Mouse (Mus musculus) embryonic facial prominence, embryonic 15.5 days (tissue): Measurements from ENCODE around the gene Dusp21. TPM values are rescaled to one million over a fixed set of nuclear protein-coding genes. Genes with fewer than 3 reads are reported as not detected.
A peak's percentile ranks its signal among the peaks of the same experiment; 100 is the strongest.

Experiments
- ATAC-seq: fragments of 200-750 bp; cut with Nextera tagmentation; 2 replicates; pipeline ENCODE4 v1.8.0; 2017; ENCODE audit warnings: low read depth, moderate TSS enrichment; ENCODE audit not compliant: insufficient number of reproducible peaks, low FRiP score, low TSS enrichment
- H3K27ac ChIP-seq: fragments of 300-500 bp; sonication (generic); replicated peaks from 2 replicates; pipeline ENCODE4 v1.5.1; 2015; ENCODE audit warnings: mild to moderate bottlenecking, inconsistent platforms
- H3K27me3 ChIP-seq: fragments of 300-500 bp; sonication (generic); 2 replicates; pipeline ENCODE4 v1.6.1; 2015; ENCODE audit warnings: inconsistent platforms
- H3K36me3 ChIP-seq: fragments of 300-500 bp; sonication (generic); 2 replicates; pipeline ENCODE4 v1.6.1; 2015; ENCODE audit warnings: mild to moderate bottlenecking, inconsistent platforms
- H3K4me1 ChIP-seq: fragments of 300-500 bp; sonication (generic); 2 replicates; pipeline ENCODE4 v1.6.1; 2015; ENCODE audit warnings: inconsistent platforms
- H3K4me2 ChIP-seq: fragments of 300-500 bp; sonication (generic); replicated peaks from 2 replicates; pipeline ENCODE4 v1.6.1; 2015; ENCODE audit warnings: mild to moderate bottlenecking, inconsistent platforms
- H3K4me3 ChIP-seq: fragments of 300-500 bp; sonication (generic); replicated peaks from 2 replicates; pipeline ENCODE4 v1.5.1; 2015; ENCODE audit warnings: mild to moderate bottlenecking, inconsistent platforms
- H3K9ac ChIP-seq: fragments of 300-500 bp; sonication (generic); 2 replicates; pipeline ENCODE4 v1.6.1; 2015; ENCODE audit warnings: inconsistent platforms
- H3K9me3 ChIP-seq: fragments of 300-500 bp; sonication (generic); replicated peaks from 2 replicates; pipeline ENCODE4 v1.6.1; 2016; ENCODE audit warnings: inconsistent platforms
- WGBS: fragments of 180-500 bp; shearing (Covaris S2); methylation state at CpG from one replicate; pipeline ENCODE4 v1.1.7; 2015; 5-methylcytosine and 5-hydroxymethylcytosine counted together
- polyA plus RNA-seq: library from polyadenylated mRNA; unstranded; fragments of >200 nt; fragmentation: Nextera tagmentation; extraction: Ambion mirVana; gene quantifications from 2 replicates; pipeline ENCODE4 v1.2.1, GENCODE M21; 2015

The Dusp21 gene
- not detected in 2 replicates for polyA plus RNA-seq

DNA sequence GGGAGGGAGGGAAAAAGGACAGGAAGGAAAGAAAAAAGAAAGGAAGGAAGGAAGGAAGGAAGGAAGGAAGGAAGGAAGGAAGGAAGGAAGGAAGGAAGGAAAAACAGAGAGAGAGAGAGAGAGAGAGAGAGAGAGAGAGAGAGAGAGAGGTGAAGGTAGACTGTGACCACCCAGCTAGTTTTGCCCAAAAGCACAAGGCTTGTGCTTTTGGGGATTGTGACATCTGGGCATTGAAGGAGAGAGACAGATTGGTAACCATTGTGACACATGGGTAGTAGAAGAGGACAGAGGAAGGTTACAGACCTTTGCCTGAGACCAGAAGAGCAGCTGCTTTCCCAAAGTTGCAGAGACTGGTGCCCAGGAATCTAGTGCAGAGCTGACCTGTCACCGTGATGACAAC is at the start of gene Dusp21:
Dusp21 (plus strand) TSS at position 301 of the 400 bp plus-strand sequence.
- ATAC-seq: no peak
- WGBS: 88% methylated on average over 1 of the region's 1 CpGs
- Histone ChIP-seq H3K9me3 (no peaks in the 10 kb centered on the region), H3K4me1 (no peaks in the 10 kb centered on the region), H3K4me3 (no peak within 1 kb of the TSS), H3K27me3 (no peaks in the 10 kb centered on the region), H3K4me2 (no peak within 1 kb of the TSS), H3K9ac (no peak within 1 kb of the TSS), H3K36me3 (no peaks in the 10 kb centered on the region), H3K27ac (no peak within 1 kb of the TSS)

GRCm38 (mm10) chrX:18160734-18161442 is 15.2 kb downstream of the Dusp21 start:
- Histone ChIP-seq H3K4me3 (no peak overlapping the region), H3K27ac (no peak overlapping the region), H3K4me2 (no peak overlapping the region), H3K27me3 (no peaks in the 10 kb centered on the region), H3K9me3 (no peaks in the 10 kb centered on the region), H3K9ac (no peak overlapping the region), H3K4me1 (no peaks in the 10 kb centered on the region), H3K36me3 (no peaks in the 10 kb centered on the region)
- no peak for ATAC-seq
- WGBS: 60% methylated on average over 4 of the region's 4 CpGs

- under 1% methylated on average over 28 of the region's 28 CpGs for WGBS
- Histone ChIP-seq H3K4me2 (peak overlapping the region; percentile 60), H3K4me1 (no peaks in the 10 kb centered on the region), H3K27ac (peak overlapping the region; percentile 92), H3K27me3 (no peaks in the 10 kb centered on the region), H3K36me3 (no peaks in the 10 kb centered on the region), H3K9ac (peak overlapping the region; percentile 60), H3K9me3 (no peaks in the 10 kb centered on the region), H3K4me3 (peak overlapping the region; percentile 77)
- peak; percentile 61 for ATAC-seq
These were observed 16.1 kb downstream of the Dusp21 start for GRCm38 (mm10) chrX:18161796-18162191.

DNA sequence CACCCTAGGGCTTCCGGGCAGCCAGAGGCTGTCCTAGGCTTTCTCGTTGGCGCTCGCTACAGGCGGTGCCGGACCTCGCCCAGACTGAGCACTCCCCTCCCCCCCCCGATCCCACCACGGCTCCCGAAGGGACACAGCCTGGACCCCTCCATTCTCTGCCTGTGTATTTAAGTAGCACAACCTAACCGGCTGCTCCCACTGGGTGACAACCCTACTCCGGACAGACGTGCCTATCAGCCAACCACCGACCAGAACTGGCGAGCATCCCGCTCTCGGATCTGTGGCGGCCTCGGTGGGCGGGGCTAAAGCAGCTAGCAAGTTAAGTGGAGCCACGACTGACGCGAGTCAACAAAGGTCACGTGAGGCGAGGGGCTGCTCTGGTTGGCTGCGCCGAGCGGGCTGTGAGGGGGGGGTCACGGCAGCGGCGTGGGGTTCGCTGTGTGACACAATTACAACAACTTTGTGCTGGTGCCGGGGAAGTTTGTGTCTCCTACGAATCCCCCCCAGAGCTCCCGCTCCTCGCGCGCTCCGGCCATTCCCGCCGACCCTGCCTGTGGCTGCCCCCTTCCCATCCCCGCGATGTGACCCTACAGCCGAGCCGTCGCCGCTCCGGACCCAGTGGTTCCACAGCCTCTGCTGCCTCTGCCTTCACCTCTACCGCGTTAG is 16.7 kb downstream of the Dusp21 start, which contains the start of gene Kdm6a:
Kdm6a (plus strand) TSS at position 384 of the 666 bp plus-strand sequence.
- peak within 1 kb of the TSS; percentile 77 for H3K4me3 ChIP-seq
- under 1% methylated on average over 50 of the region's 50 CpGs for WGBS
- no peaks in the 10 kb centered on the region for H3K9me3 ChIP-seq
- no peaks in the 10 kb centered on the region for H3K36me3 ChIP-seq
- peak; percentile 99 for ATAC-seq
- H3K27me3 ChIP-seq: no peaks in the 10 kb centered on the region
- H3K4me2 ChIP-seq: peak within 1 kb of the TSS; percentile 60
- no peaks in the 10 kb centered on the region for H3K4me1 ChIP-seq
- peak within 1 kb of the TSS; percentile 98 for H3K27ac ChIP-seq
- H3K9ac ChIP-seq: peak within 1 kb of the TSS; percentile 79

GRCm38 (mm10) chrX:18162861-18163731 is 17.4 kb downstream of the Dusp21 start:
- Histone ChIP-seq H3K9ac (peak overlapping the region; percentile 79), H3K36me3 (no peaks in the 10 kb centered on the region), H3K27me3 (no peaks in the 10 kb centered on the region), H3K4me3 (peak overlapping the region; percentile 77), H3K27ac (peak overlapping the region; percentile 98), H3K9me3 (no peaks in the 10 kb centered on the region), H3K4me2 (peak overlapping the region; percentile 48), H3K4me1 (no peaks in the 10 kb centered on the region)
- ATAC-seq: peak; percentile 4; the same call in 1 of the 2 replicates
- 1% methylated on average over 92 of the region's 95 CpGs for WGBS

DNA sequence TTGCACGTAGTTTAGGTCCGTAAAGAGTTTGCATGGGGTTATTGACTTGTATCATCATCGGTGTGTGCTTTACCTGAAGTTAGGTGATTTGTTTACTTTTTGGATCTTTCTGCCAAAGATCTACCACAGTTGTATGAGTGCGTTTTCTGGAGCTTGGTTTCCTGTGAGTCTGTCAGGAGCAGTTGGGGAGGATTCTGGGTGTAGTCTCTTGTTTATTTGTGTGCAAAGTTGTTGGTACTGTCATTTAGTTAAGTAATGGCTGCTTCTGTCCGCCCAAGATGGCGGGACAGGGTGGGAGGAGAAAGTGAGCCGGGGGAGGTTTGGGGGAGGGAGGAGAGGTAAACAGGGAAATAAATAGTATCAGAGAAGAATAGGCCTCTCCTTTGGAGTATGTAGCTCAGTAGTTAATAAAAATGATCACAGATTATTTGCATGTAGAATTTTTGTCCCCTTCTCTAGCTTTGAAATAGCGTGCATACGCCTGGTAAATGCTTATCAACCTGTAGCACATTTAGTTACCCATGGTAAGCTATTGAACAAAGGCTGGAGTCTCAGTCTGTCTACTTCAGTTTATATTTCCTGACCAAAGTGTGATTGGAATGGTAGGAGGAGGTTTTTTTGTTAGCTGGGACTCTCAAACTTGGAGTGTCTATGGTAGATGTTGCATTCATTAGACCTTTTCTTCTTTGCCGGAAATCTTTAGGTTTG is 18.4 kb downstream of the Dusp21 start:
- Histone ChIP-seq H3K4me1 (no peaks in the 10 kb centered on the region), H3K9ac (peak overlapping the region; percentile 79), H3K36me3 (no peaks in the 10 kb centered on the region), H3K27ac (peak overlapping the region; percentile 98), H3K4me2 (peak overlapping the region; percentile 48), H3K9me3 (no peaks in the 10 kb centered on the region), H3K4me3 (peak overlapping the region; percentile 77), H3K27me3 (no peaks in the 10 kb centered on the region)
- under 1% methylated on average over 10 of the region's 10 CpGs for WGBS
- no peak for ATAC-seq

- Histone ChIP-seq H3K9me3 (no peaks in the 10 kb centered on the region), H3K36me3 (no peaks in the 10 kb centered on the region), H3K27ac (no peak overlapping the region), H3K4me1 (no peaks in the 10 kb centered on the region), H3K4me2 (0 out of 2 replicates have a peak overlapping the region, but pooled peaks have one; percentile 48), H3K4me3 (no peak overlapping the region), H3K27me3 (no peaks in the 10 kb centered on the region), H3K9ac (no peak overlapping the region)
- no peak for ATAC-seq
- WGBS: 59% methylated on average over 2 of the region's 2 CpGs
These were observed 19.5 kb downstream of the Dusp21 start for GRCm38 (mm10) chrX:18165121-18165520.

- 71% methylated on average over 3 of the region's 3 CpGs for WGBS
- Histone ChIP-seq H3K27ac (no peak overlapping the region), H3K4me1 (no peaks in the 10 kb centered on the region), H3K4me3 (no peak overlapping the region), H3K4me2 (no peak overlapping the region), H3K36me3 (no peaks in the 10 kb centered on the region), H3K27me3 (no peaks in the 10 kb centered on the region), H3K9me3 (no peaks in the 10 kb centered on the region), H3K9ac (no peak overlapping the region)
- ATAC-seq: no peak
These were observed 21.3 kb downstream of the Dusp21 start for GRCm38 (mm10) chrX:18166961-18167360.

DNA sequence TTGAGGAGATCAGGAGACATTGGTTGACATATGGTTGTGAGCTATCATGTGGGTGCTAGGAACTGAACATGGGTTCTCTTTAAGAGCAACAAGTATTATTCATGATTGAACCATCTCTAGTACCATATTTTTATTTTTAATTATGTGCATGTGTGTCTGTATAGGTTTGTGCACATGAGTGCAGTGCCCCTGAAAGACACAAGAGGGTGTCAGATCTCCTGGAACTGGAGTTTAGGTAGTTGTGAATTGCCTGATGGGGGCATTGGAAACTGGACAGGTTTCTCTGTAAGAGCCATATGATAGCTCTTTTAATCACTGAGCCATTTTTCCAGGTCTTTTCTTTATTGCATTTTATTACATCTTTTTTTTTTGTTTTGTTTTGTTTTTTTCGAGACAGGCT is 23.3 kb downstream of the Dusp21 start:
- Histone ChIP-seq H3K36me3 (no peaks in the 10 kb centered on the region), H3K9me3 (no peaks in the 10 kb centered on the region), H3K27me3 (no peaks in the 10 kb centered on the region), H3K27ac (no peak overlapping the region), H3K4me1 (no peaks in the 10 kb centered on the region), H3K4me2 (no peak overlapping the region), H3K9ac (no peak overlapping the region), H3K4me3 (no peak overlapping the region)
- ATAC-seq: no peak
- WGBS: 93% methylated on average over 1 of the region's 1 CpGs

GRCm38 (mm10) chrX:18174831-18175230 is 29.2 kb downstream of the Dusp21 start:
- no peak for ATAC-seq
- Histone ChIP-seq H3K36me3 (no peaks in the 10 kb centered on the region), H3K4me1 (no peaks in the 10 kb centered on the region), H3K4me3 (no peak overlapping the region), H3K27ac (no peak overlapping the region), H3K27me3 (no peaks in the 10 kb centered on the region), H3K4me2 (no peak overlapping the region), H3K9ac (no peak overlapping the region), H3K9me3 (no peaks in the 10 kb centered on the region)
- WGBS: 38% methylated on average over 4 of the region's 4 CpGs
